Mouse (Mus musculus): ENCODE measurements around the gene Hlcs.

The Hlcs gene

GRCm38 (mm10) chr16:94079075-94079855 lies 234.1 kb downstream of the Hlcs start:
- no peak for DNase-seq (ENCODE audit: low read depth, low spot score)
